Mouse (Mus musculus) E14TG2a.4 (cell line): ENCODE measurements around the gene Tmem121.
"Not testable (repeated sequence)": the region's sequence is repeated elsewhere in the genome, so short reads cannot be mapped to it uniquely, and the experiment has no call there.

Source experiments
- CTCF ChIP-seq: conservative IDR thresholded peaks from 2 replicates; pipeline ENCODE4 v1.5.1; 2014; ENCODE audit warnings: low read length
- NANOG ChIP-seq: IDR thresholded peaks from 2 replicates; pipeline ENCODE4 v1.6.1; 2014; ENCODE audit warnings: borderline replicate concordance, low read length, mixed read lengths
- POU5F1 ChIP-seq: IDR thresholded peaks from 2 replicates; pipeline ENCODE4 v1.6.1; 2014; ENCODE audit warnings: low read length, borderline replicate concordance

DNA sequence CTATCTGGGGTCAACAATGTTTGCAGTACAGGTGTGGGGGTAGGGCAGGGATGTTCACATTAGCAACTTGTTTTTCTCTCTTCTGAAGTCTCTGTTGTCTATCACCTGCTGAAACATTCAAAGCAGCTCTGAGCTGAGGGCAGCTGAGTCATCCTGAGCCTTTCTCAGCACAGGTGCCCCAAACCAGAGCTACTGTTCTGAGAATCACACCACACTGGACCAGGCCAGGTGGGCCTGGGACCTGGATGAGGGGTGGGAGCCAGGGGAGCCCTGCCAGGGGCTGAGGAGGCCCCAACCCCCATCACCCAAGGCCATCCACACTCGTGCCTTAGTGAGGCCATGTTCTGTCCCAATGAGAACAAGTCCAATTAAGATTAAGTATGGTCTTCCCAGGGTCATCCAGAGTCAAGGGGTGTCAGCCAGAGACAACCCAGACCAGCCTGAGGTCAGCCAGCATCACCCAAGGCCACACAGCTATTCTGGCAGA lies 46.6 kb downstream of the Tmem121 start:
- not testable (repeated sequence) for TF ChIP-seq CTCF, POU5F1, NANOG
